Mouse (Mus musculus): ENCODE measurements at regions not wholly inside any gene's neighbourhood (a gene's known extent, or its start where the extent isn't known, plus 50 kb on each side); places are given as distances from the start of the nearest gene placed in this dataset.

DNA sequence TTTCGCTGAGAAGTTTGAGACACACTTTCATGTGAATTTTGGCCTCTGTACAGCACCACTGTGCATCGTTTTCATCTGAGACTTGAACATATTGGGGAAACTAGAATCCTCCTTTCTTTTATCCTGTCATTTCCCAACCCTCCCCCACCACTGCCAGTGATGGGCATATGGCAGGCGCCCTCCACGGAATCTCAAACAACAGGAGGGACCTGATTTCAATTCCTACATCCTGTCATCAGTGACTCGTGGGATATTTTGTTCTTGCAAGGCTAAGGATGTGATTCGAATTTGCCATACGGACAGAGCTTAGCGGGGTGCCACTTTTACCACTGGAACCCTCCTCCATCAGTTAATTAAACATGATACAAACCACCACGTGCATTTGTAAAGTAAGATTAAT lies 60.9 kb upstream of the Etaa1 start:
- no peak for DNase-seq (ENCODE audit: low spot score)
- peaks cover 10% of the 10 kb centered on the region; the same call in 1 of the 2 replicates for H3K4me1 ChIP-seq (ENCODE audit: control insufficient read depth, insufficient read depth, low read length)
- WGBS, result 13% methylated on average over 9 of the region's 9 CpGs
- H3K9ac ChIP-seq (ENCODE audit: low read depth, low read length, severe bottlenecking), result no peak overlapping the region
- no peak for ATAC-seq (ENCODE audit: low FRiP score, low read depth)
- 0 out of 2 replicates have a peak overlapping the region, but pooled peaks have one; percentile 21 for H3K4me2 ChIP-seq (replicated peaks; ENCODE audit: low read depth, low read length, severe bottlenecking)
- H3K27me3 ChIP-seq (ENCODE audit: control insufficient read depth, insufficient read depth, low read length), result peaks cover 4% of the 10 kb centered on the region; the same call in 1 of the 2 replicates
- no peaks in the 10 kb centered on the region for H3K36me3 ChIP-seq (ENCODE audit: control insufficient read depth, insufficient read depth, low read length)
- no peaks in the 10 kb centered on the region for H3K9me3 ChIP-seq (ENCODE audit: control insufficient read depth, low read length)
- TF ChIP-seq POLR2A (IDR thresholded peaks at IDR 0.05; ENCODE audit: borderline replicate concordance, extremely low read depth, insufficient read depth, insufficient read length), result no peak
- H3K4me3 ChIP-seq (replicated peaks; ENCODE audit: low read length), result no peak overlapping the region
- H3K27ac ChIP-seq (replicated peaks; ENCODE audit: low read depth, low read length), result no peak overlapping the region

DNA sequence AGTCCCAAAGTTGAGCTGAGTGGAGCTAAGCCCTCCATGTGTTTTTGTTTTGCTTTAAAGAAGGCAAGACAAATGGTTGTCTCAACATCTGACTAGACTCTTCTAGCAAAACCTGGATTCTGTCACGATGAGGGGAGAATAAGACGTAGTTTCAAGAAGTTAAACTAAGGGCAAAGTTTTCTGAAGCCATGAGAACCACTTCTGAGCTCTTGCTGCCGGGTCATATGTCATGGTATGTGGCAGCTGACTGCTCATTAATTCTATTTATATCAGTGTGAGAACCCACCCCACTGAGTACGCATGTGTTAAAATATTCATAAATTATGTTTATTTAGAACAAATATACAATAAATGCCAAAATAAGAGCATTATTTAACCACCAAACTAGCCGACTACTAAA lies 58.4 kb upstream of the Etaa1 start:
- no peaks in the 10 kb centered on the region for H3K36me3 ChIP-seq (ENCODE audit: control insufficient read depth, insufficient read depth, low read length)
- peaks cover 4% of the 10 kb centered on the region; the same call in 1 of the 2 replicates for H3K27me3 ChIP-seq (ENCODE audit: control insufficient read depth, insufficient read depth, low read length)
- no peak overlapping the region for H3K9ac ChIP-seq (ENCODE audit: low read depth, low read length, severe bottlenecking)
- no peak overlapping the region for H3K27ac ChIP-seq (replicated peaks; ENCODE audit: low read depth, low read length)
- no peak for ATAC-seq (ENCODE audit: low FRiP score, low read depth)
- H3K4me1 ChIP-seq (ENCODE audit: control insufficient read depth, insufficient read depth, low read length), result peaks cover 10% of the 10 kb centered on the region; the same call in 1 of the 2 replicates
- WGBS, result 27% methylated on average over 5 of the region's 5 CpGs
- no peak overlapping the region for H3K4me2 ChIP-seq (replicated peaks; ENCODE audit: low read depth, low read length, severe bottlenecking)
- DNase-seq (ENCODE audit: low spot score), result peak; percentile 10
- H3K4me3 ChIP-seq (replicated peaks; ENCODE audit: low read length), result no peak overlapping the region
- no peaks in the 10 kb centered on the region for H3K9me3 ChIP-seq (ENCODE audit: control insufficient read depth, low read length)
- TF ChIP-seq POLR2A (IDR thresholded peaks at IDR 0.05; ENCODE audit: borderline replicate concordance, extremely low read depth, insufficient read depth, insufficient read length), result no peak

DNA sequence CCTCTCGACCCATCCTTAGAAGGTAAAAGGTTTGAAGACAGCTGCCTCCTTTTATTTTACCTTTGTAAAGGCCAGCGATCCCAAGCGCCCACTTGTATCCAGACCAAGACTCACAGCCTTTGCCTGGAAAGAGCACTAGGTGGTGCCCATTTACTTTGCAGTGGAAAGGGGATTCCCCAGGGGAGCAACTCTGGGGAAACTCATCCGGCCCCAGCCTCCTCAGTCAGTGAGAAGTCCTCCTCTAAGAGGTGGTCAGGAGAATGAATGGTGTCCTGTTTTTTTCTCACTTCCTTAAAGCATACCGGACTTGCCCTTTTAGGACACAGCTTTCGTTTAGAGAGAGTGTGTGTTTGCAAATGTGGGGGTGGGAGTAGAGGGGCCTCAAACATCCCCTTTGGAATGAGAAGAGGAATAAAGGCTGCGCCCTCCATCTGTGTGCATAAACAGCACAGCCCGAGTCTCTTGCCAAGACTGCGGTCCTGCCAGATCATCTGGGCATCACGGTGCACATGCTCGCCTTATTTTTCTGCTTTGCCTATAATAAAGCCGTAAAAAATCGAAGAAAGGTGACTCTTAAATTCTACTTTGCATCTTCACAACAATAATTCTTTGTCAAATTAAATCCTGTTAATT lies 57.5 kb upstream of the Etaa1 start:
- WGBS, result 9% methylated on average over 13 of the region's 13 CpGs
- Histone ChIP-seq H3K36me3 (ENCODE audit: control insufficient read depth, insufficient read depth, low read length) (no peaks in the 10 kb centered on the region), H3K27me3 (ENCODE audit: control insufficient read depth, insufficient read depth, low read length) (peaks cover 4% of the 10 kb centered on the region; the same call in 1 of the 2 replicates), H3K4me2 (replicated peaks; ENCODE audit: low read depth, low read length, severe bottlenecking) (peak overlapping the region; percentile 39), H3K4me1 (ENCODE audit: control insufficient read depth, insufficient read depth, low read length) (peaks cover 10% of the 10 kb centered on the region; the same call in 1 of the 2 replicates), H3K4me3 (replicated peaks; ENCODE audit: low read length) (peak overlapping the region; percentile 22), H3K9ac (ENCODE audit: low read depth, low read length, severe bottlenecking) (0 out of 2 replicates have a peak overlapping the region, but pooled peaks have one; percentile 12), H3K9me3 (ENCODE audit: control insufficient read depth, low read length) (no peaks in the 10 kb centered on the region), H3K27ac (replicated peaks; ENCODE audit: low read depth, low read length) (no peak overlapping the region)
- ATAC-seq (ENCODE audit: low FRiP score, low read depth) (0 out of 2 replicates have a peak, but pooled peaks have one; percentile 30), DNase-seq (ENCODE audit: low spot score) (peak; percentile 76)
- TF ChIP-seq POLR2A (IDR thresholded peaks at IDR 0.05; ENCODE audit: borderline replicate concordance, extremely low read depth, insufficient read depth, insufficient read length), result no peak

DNA sequence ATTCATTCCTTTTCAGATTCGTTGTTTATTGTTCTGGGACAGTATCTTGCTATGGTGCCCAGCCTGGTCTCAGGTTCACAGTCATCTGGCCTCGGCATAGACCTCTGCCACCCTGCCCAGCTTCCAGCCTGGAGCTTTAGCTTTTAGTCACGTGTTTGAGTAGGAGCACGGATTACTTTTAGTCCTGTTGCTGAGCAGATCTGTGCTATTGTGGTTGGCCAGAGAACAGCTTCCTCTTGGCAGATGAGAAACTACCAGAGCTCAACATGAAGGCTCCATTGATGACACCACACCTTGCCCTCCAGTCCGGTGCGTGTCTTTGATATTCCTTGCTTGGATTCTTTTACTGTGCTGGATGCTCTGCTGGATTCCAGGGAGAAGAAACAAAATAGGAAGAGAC lies 54.5 kb upstream of the Etaa1 start:
- H3K9ac ChIP-seq (ENCODE audit: low read depth, low read length, severe bottlenecking), result no peak overlapping the region
- ATAC-seq (ENCODE audit: low FRiP score, low read depth), result no peak
- TF ChIP-seq POLR2A (IDR thresholded peaks at IDR 0.05; ENCODE audit: borderline replicate concordance, extremely low read depth, insufficient read depth, insufficient read length), result no peak
- no peaks in the 10 kb centered on the region for H3K36me3 ChIP-seq (ENCODE audit: control insufficient read depth, insufficient read depth, low read length)
- H3K27me3 ChIP-seq (ENCODE audit: control insufficient read depth, insufficient read depth, low read length), result peaks cover 4% of the 10 kb centered on the region; the same call in 1 of the 2 replicates
- H3K4me1 ChIP-seq (ENCODE audit: control insufficient read depth, insufficient read depth, low read length), result peaks cover 6% of the 10 kb centered on the region; the same call in 1 of the 2 replicates
- no peaks in the 10 kb centered on the region for H3K9me3 ChIP-seq (ENCODE audit: control insufficient read depth, low read length)
- no peak overlapping the region for H3K4me2 ChIP-seq (replicated peaks; ENCODE audit: low read depth, low read length, severe bottlenecking)
- no peak overlapping the region for H3K27ac ChIP-seq (replicated peaks; ENCODE audit: low read depth, low read length)
- no peak for DNase-seq (ENCODE audit: low spot score)
- WGBS, result 90% methylated on average over 6 of the region's 6 CpGs
- no peak overlapping the region for H3K4me3 ChIP-seq (replicated peaks; ENCODE audit: low read length)

Measured in limb, embryonic 14.5 days (tissue).